Mouse (Mus musculus) ES-E14 (cell line): ENCODE measurements at regions not wholly inside any gene's neighbourhood (a gene's known extent, or its start where the extent isn't known, plus 50 kb on each side); places are given as distances from the start of the nearest gene placed in this dataset.

Source experiments
- DNase-seq: peaks from one replicate; pipeline ENCODE4 v3.0.0-alpha.2; 2013; ENCODE audit warnings: low read depth, low spot score
- H3K27ac ChIP-seq: 2 replicates; pipeline ENCODE4 v1.5.1; 2012; ENCODE audit warnings: low read depth, mild to moderate bottlenecking, low read length, moderate library complexity, mixed read lengths; ENCODE audit not compliant: poor library complexity, insufficient read depth, severe bottlenecking
- H3K36me3 ChIP-seq: 2 replicates; pipeline ENCODE4 v1.6.1; 2012; ENCODE audit warnings: mild to moderate bottlenecking, low read length, moderate library complexity, mixed read lengths; ENCODE audit not compliant: control insufficient read depth, poor library complexity, insufficient read depth, severe bottlenecking
- H3K4me1 ChIP-seq, 2 experiments: fragments of 150-350 bp in 1 of 2; sonication (generic) in 1 of 2; 2 replicates each; pipeline ENCODE4 v1.6.1; 2012; ENCODE audit warnings: low read length in 2 of 2, mild to moderate bottlenecking in 1 of 2, mixed read lengths in 1 of 2; ENCODE audit not compliant: control insufficient read depth in 2 of 2, insufficient read depth in 2 of 2, poor library complexity in 1 of 2
- H3K4me3 ChIP-seq, 2 experiments: fragments of 150-350 bp in 1 of 2; sonication (generic) in 1 of 2; 2 replicates each; pipeline ENCODE4 v1.5.1; 2012; ENCODE audit warnings: low read length in 2 of 2, low read depth in 1 of 2, mild to moderate bottlenecking in 1 of 2, mixed read lengths in 1 of 2; ENCODE audit not compliant: insufficient read depth in 1 of 2, poor library complexity in 1 of 2, severe bottlenecking in 1 of 2
- H3K9ac ChIP-seq: 2 replicates; pipeline ENCODE4 v1.6.1; 2012; ENCODE audit warnings: low read depth, mild to moderate bottlenecking, low read length, mixed read lengths; ENCODE audit not compliant: poor library complexity, insufficient read depth, severe bottlenecking
- H3K9me3 ChIP-seq: fragments of 150-350 bp; sonication (generic); 2 replicates; pipeline ENCODE4 v1.6.1; 2012; ENCODE audit warnings: low read depth, mild to moderate bottlenecking, low read length; ENCODE audit not compliant: control insufficient read depth, insufficient read depth
- CHD2 ChIP-seq: IDR thresholded peaks from 2 replicates; pipeline ENCODE4 v1.6.1; 2014; ENCODE audit warnings: mild to moderate bottlenecking, low read depth, low read length, inconsistent platforms
- HCFC1 ChIP-seq: IDR thresholded peaks from 2 replicates; pipeline ENCODE4 v1.6.1; 2012; ENCODE audit warnings: low read length, inconsistent platforms, borderline replicate concordance; ENCODE audit not compliant: insufficient read depth
- MAFK ChIP-seq: IDR thresholded peaks from 2 replicates; pipeline ENCODE4 v1.6.1; 2014; ENCODE audit warnings: mild to moderate bottlenecking, low read depth, low read length, inconsistent platforms; ENCODE audit not compliant: insufficient read depth
- ZC3H11A ChIP-seq: IDR thresholded peaks from 2 replicates; pipeline ENCODE4 v1.6.1; 2012; ENCODE audit warnings: low read depth, mild to moderate bottlenecking, inconsistent platforms, low read length, borderline replicate concordance
- ZNF384 ChIP-seq: IDR thresholded peaks from 2 replicates; pipeline ENCODE4 v1.6.1; 2012; ENCODE audit warnings: low read depth, low read length, inconsistent platforms
- in situ Hi-C, 2 experiments: fragments of 600-800 bp; cut with MboI; formaldehyde crosslinking; loops; one replicate each; pipeline ENCODE4 v1.15.1; 2025; ENCODE audit warnings: low sequenced_read_pairs in 2 of 2, inconsistent platforms in 1 of 2; ENCODE audit not compliant: unreplicated experiment in 2 of 2

GRCm38 (mm10) chr7:76121242-76121844 lies 108.3 kb upstream of the Agbl1 start:
- DNase-seq = no peak
- in situ Hi-C loops = no loop called here
- no peaks in the 10 kb centered on the region; the same call in 1 of the 2 replicates for H3K9me3 ChIP-seq

GRCm38 (mm10) chr7:76127641-76128111 lies 102.0 kb upstream of the Agbl1 start:
- H3K9me3 ChIP-seq = no peaks in the 10 kb centered on the region
- no peak overlapping the region for H3K27ac ChIP-seq
- H3K9ac ChIP-seq = no peak overlapping the region
- H3K4me1 ChIP-seq = no peaks in the 10 kb centered on the region
- no peak for DNase-seq
- TF ChIP-seq CHD2 (no peak), ZC3H11A (no peak), HCFC1 (no peak), MAFK (no peak)
- H3K36me3 ChIP-seq = no peaks in the 10 kb centered on the region
- H3K4me3 ChIP-seq = no peak overlapping the region
- in situ Hi-C loops = no loop called here

More at GRCm38 (mm10) chr7:76121242-76121844, 108.3 kb upstream of the Agbl1 start:
- TF ChIP-seq MAFK (no peak), HCFC1 (no peak), ZC3H11A (no peak), CHD2 (no peak)
- Histone ChIP-seq H3K27ac (no peak overlapping the region), H3K4me1 (no peaks in the 10 kb centered on the region), H3K9ac (no peak overlapping the region), H3K4me3 (no peak overlapping the region), H3K36me3 (no peaks in the 10 kb centered on the region)

GRCm38 (mm10) chr7:76142455-76142854 lies 87.2 kb upstream of the Agbl1 start:
- H3K36me3 ChIP-seq = no peaks in the 10 kb centered on the region
- no peaks in the 10 kb centered on the region for H3K9me3 ChIP-seq
- DNase-seq = no peak
- TF ChIP-seq ZC3H11A (no peak), ZNF384 (no peak), HCFC1 (no peak), MAFK (no peak), CHD2 (no peak)
- no peak overlapping the region for H3K4me3 ChIP-seq
- in situ Hi-C loops = no loop called here
- H3K4me1 ChIP-seq = no peaks in the 10 kb centered on the region
- H3K9ac ChIP-seq = no peak overlapping the region
- H3K27ac ChIP-seq = no peak overlapping the region

- DNase-seq = no peak
- Histone ChIP-seq H3K36me3 (no peaks in the 10 kb centered on the region), H3K9me3 (no peaks in the 10 kb centered on the region), H3K27ac (no peak overlapping the region), H3K4me1 (no peaks in the 10 kb centered on the region), H3K4me3 (no peak overlapping the region), H3K9ac (no peak overlapping the region)
- in situ Hi-C loops = no loop called here
- TF ChIP-seq CHD2 = no peak
- TF ChIP-seq HCFC1 = no peak
- no peak for TF ChIP-seq ZC3H11A
- TF ChIP-seq ZNF384 = no peak
- TF ChIP-seq MAFK = no peak
These were observed 83.3 kb upstream of the Agbl1 start for GRCm38 (mm10) chr7:76146385-76146784.

GRCm38 (mm10) chr7:76156869-76157268 lies 72.8 kb upstream of the Agbl1 start:
- in situ Hi-C loops = no loop called here
- no peaks in the 10 kb centered on the region for H3K36me3 ChIP-seq

More at GRCm38 (mm10) chr7:76156869-76157268, 72.8 kb upstream of the Agbl1 start:
- Histone ChIP-seq H3K9me3 (no peaks in the 10 kb centered on the region), H3K9ac (no peak overlapping the region), H3K4me3 (no peak overlapping the region), H3K4me1 (no peaks in the 10 kb centered on the region), H3K27ac (no peak overlapping the region)
- DNase-seq = no peak
- TF ChIP-seq ZNF384 = no peak
- no peak for TF ChIP-seq HCFC1
- TF ChIP-seq MAFK = no peak
- TF ChIP-seq CHD2 = no peak
- no peak for TF ChIP-seq ZC3H11A
